Mouse (Mus musculus) liver, postnatal 0 days (tissue): ENCODE measurements around the gene Acvr1b. TPM values are rescaled to one million over a fixed set of nuclear protein-coding genes. Genes with fewer than 3 reads are reported as not detected.

ENCODE experiments used
- ATAC-seq: fragments of 200-750 bp; cut with Nextera tagmentation; 2 replicates; pipeline ENCODE4 v1.8.0; 2017; ENCODE audit warnings: mild to moderate bottlenecking, moderate library complexity
- DNase-seq: peaks from one replicate; pipeline ENCODE4 v3.0.0-alpha.2; 2016
- H3K27ac ChIP-seq: fragments of 300-500 bp; sonication (generic); 2 replicates; pipeline ENCODE4 v1.5.1; 2014; ENCODE audit warnings: antibody characterized with exemption, moderate library complexity, mild to moderate bottlenecking, low read depth
- H3K27me3 ChIP-seq: fragments of 300-500 bp; sonication (generic); 2 replicates; pipeline ENCODE4 v1.6.1; 2014; ENCODE audit warnings: low read length, control low read depth, mixed read lengths; ENCODE audit not compliant: insufficient read depth
- H3K36me3 ChIP-seq: fragments of 300-500 bp; sonication (generic); replicated peaks from 2 replicates; pipeline ENCODE4 v1.6.1; 2014; ENCODE audit warnings: mild to moderate bottlenecking, control low read depth, low read length, moderate library complexity, mixed read lengths; ENCODE audit not compliant: insufficient read depth
- H3K4me1 ChIP-seq: fragments of 300-500 bp; sonication (generic); 2 replicates; pipeline ENCODE4 v1.6.1; 2014; ENCODE audit warnings: antibody characterized with exemption, mild to moderate bottlenecking, control low read depth; ENCODE audit not compliant: insufficient read depth
- H3K4me2 ChIP-seq: fragments of 300-500 bp; sonication (generic); 2 replicates; pipeline ENCODE4 v1.6.1; 2014; ENCODE audit warnings: low read depth, mild to moderate bottlenecking, low read length, moderate library complexity, mixed read lengths
- H3K4me3 ChIP-seq: fragments of 300-500 bp; sonication (generic); 2 replicates; pipeline ENCODE4 v1.5.1; 2014; ENCODE audit warnings: low read depth, low read length
- H3K9ac ChIP-seq: fragments of 300-500 bp; sonication (generic); replicated peaks from 2 replicates; pipeline ENCODE4 v1.6.1; 2014; ENCODE audit warnings: mild to moderate bottlenecking, moderate library complexity
- H3K9me3 ChIP-seq: fragments of 300-500 bp; sonication (generic); 2 replicates; pipeline ENCODE4 v1.6.1; 2016; ENCODE audit warnings: mild to moderate bottlenecking, control low read depth, low read length, mixed read lengths
- CTCF ChIP-seq: sonication (generic); IDR thresholded peaks from 2 replicates; pipeline ENCODE4 v1.5.1; 2016; ENCODE audit warnings: antibody characterized with exemption, low read depth
- EP300 ChIP-seq: IDR thresholded peaks from 2 replicates; pipeline ENCODE4 v1.6.1; 2016; ENCODE audit warnings: antibody characterized with exemption, low read depth, mild to moderate bottlenecking
- whole genome bisulfite sequencing: fragments of 180-500 bp; shearing (Covaris S2); extraction: QIAGEN DNeasy Blood & Tissue Kit; methylation state at CpG from one replicate; pipeline ENCODE4 v1.1.7; 2014; ENCODE audit not compliant: insufficient replicate concordance; 5-methylcytosine and 5-hydroxymethylcytosine counted together
- polyA plus RNA-seq: library from polyadenylated mRNA; unstranded; fragments of >200 nt; fragmentation: Nextera tagmentation; extraction: Ambion mirVana; gene quantifications from 2 replicates; pipeline ENCODE4 v1.2.1, GENCODE M21; 2015

The Acvr1b gene
- polyA plus RNA-seq, 1 experiment from 2014 or later, result 2.2 TPM

- peaks cover 12% of the 10 kb centered on the region; the same call in 1 of the 2 replicates for H3K4me1 ChIP-seq
- peaks cover 44% of the 10 kb centered on the region for H3K27me3 ChIP-seq
- no peak overlapping the region for H3K27ac ChIP-seq
- ATAC-seq (peak; percentile 70), DNase-seq (peak; percentile 79)
- no peak overlapping the region for H3K9ac ChIP-seq
- H3K9me3 ChIP-seq, result no peaks in the 10 kb centered on the region
- H3K36me3 ChIP-seq, result no peaks in the 10 kb centered on the region
- TF ChIP-seq CTCF (peak; percentile 88), EP300 (no peak)
- peak overlapping the region; percentile 66 for H3K4me2 ChIP-seq
- 11% methylated on average over 14 of the region's 14 CpGs for whole genome bisulfite sequencing
- H3K4me3 ChIP-seq, result 0 out of 2 replicates have a peak overlapping the region, but pooled peaks have one; percentile 24
Observed at GRCm38 (mm10) chr15:101221298-101222104, 47.6 kb downstream of the Acvr1b start.

GRCm38 (mm10) chr15:101222897-101223482, 49.1 kb downstream of the Acvr1b start:
- H3K4me1 ChIP-seq, result peaks cover 12% of the 10 kb centered on the region; the same call in 1 of the 2 replicates

GRCm38 (mm10) chr15:101223596-101223995, 49.7 kb downstream of the Acvr1b start:
- H3K4me1 ChIP-seq, result peaks cover 12% of the 10 kb centered on the region; the same call in 1 of the 2 replicates
- no peak for TF ChIP-seq EP300
- no peak for TF ChIP-seq CTCF
- no peaks in the 10 kb centered on the region for H3K9me3 ChIP-seq
- peaks cover 44% of the 10 kb centered on the region for H3K27me3 ChIP-seq
- 1% methylated on average over 5 of the region's 5 CpGs for WGBS
- no peak overlapping the region for H3K9ac ChIP-seq
- no peak overlapping the region for H3K27ac ChIP-seq
- peak overlapping the region; percentile 64 for H3K4me3 ChIP-seq
- no peaks in the 10 kb centered on the region for H3K36me3 ChIP-seq
- ATAC-seq (no peak), DNase-seq (no peak)
- H3K4me2 ChIP-seq, result peak overlapping the region; percentile 90

More at GRCm38 (mm10) chr15:101222897-101223482, 49.1 kb downstream of the Acvr1b start:
- no peak for ATAC-seq
- Histone ChIP-seq H3K4me3 (no peak overlapping the region), H3K9me3 (no peaks in the 10 kb centered on the region), H3K9ac (no peak overlapping the region), H3K27ac (no peak overlapping the region), H3K27me3 (peaks cover 44% of the 10 kb centered on the region), H3K36me3 (no peaks in the 10 kb centered on the region), H3K4me2 (no peak overlapping the region)
- WGBS, result 27% methylated on average over 13 of the region's 13 CpGs
- TF ChIP-seq EP300, result no peak
- no peak for TF ChIP-seq CTCF
- DNase-seq, result no peak

- under 1% methylated on average over 75 of the region's 77 CpGs for WGBS
- TF ChIP-seq CTCF, result no peak
- no peak for TF ChIP-seq EP300
- Histone ChIP-seq H3K36me3 (no peaks in the 10 kb centered on the region), H3K27me3 (peaks cover 44% of the 10 kb centered on the region), H3K27ac (peak within 1 kb of the TSS; percentile 66), H3K9me3 (no peaks in the 10 kb centered on the region), H3K4me1 (peaks cover 12% of the 10 kb centered on the region; the same call in 1 of the 2 replicates), H3K4me2 (peak within 1 kb of the TSS; percentile 90), H3K4me3 (peak within 1 kb of the TSS; percentile 64), H3K9ac (peak within 1 kb of the TSS; percentile 59)
- ATAC-seq, result peak; percentile 72
- DNase-seq, result peak; percentile 82
Observed at GRCm38 (mm10) chr15:101224006-101224906, 50.4 kb downstream of the Acvr1b start, which contains the start of gene Grasp. Gene Grasp (plus strand): TSS chr15:101224188.

GRCm38 (mm10) chr15:101224977-101225376, 51.1 kb downstream of the Acvr1b start:
- ATAC-seq, result no peak
- Histone ChIP-seq H3K9ac (no peak overlapping the region), H3K9me3 (no peaks in the 10 kb centered on the region), H3K27ac (peak overlapping the region; percentile 66), H3K4me1 (peaks cover 12% of the 10 kb centered on the region; the same call in 1 of the 2 replicates), H3K4me2 (peak overlapping the region; percentile 90), H3K4me3 (peak overlapping the region; percentile 64), H3K27me3 (peaks cover 44% of the 10 kb centered on the region), H3K36me3 (no peaks in the 10 kb centered on the region)
- no peak for DNase-seq
- WGBS, result 9% methylated on average over 14 of the region's 14 CpGs
- TF ChIP-seq EP300 (no peak), CTCF (no peak)
